Mouse (Mus musculus) lung, postnatal 0 days (tissue): ENCODE results near the gene Smim26.

ENCODE experiments used
- CTCF ChIP-seq: IDR thresholded peaks from 2 replicates; pipeline ENCODE4 v1.5.1; 2016; ENCODE audit warnings: antibody characterized with exemption, mild to moderate bottlenecking
- EP300 ChIP-seq: IDR thresholded peaks from 2 replicates; pipeline ENCODE4 v1.6.1; 2016; ENCODE audit warnings: antibody characterized with exemption, mild to moderate bottlenecking, control low read depth

DNA sequence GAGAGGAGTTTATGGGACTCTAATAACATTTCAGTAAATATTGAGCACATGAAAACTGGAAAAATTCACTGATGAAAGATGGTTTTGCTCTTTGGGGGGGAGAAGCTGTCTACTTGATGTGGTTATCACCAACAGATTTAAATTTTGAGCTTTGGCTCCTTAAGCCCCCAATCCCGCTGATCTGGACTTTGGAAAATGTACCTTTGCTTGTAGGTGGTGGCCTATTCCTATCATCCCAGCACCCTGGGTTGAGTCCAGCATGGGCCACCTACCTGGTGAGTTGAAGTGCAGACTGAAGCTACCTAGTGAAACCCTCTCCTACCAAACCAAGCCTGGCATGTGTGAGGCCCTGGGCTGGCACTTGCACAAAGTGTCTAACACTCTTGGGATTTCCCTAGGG is 7.7 kb downstream of the Smim26 start:
- TF ChIP-seq CTCF (no peak), EP300 (no peak)
